Mouse (Mus musculus): ENCODE data around the gene Hist2h2ab. TPM values are rescaled to one million over a fixed set of nuclear protein-coding genes. Genes with fewer than 3 reads are reported as not detected.
"Not testable (repeated sequence)": the region's sequence is repeated elsewhere in the genome, so short reads cannot be mapped to it uniquely, and the experiment has no call there.

The Hist2h2ab gene
- not detected in 2 replicates for polyA plus RNA-seq (2014; fragmentation: Nextera tagmentation; extraction: Ambion mirVana)

GRCm38 (mm10) chr3:96219661-96220130 lies at the start of gene Hist2h2ab, which contains the start of gene Bola1:
Gene Hist2h2ab, plus strand, starts transcription at chr3:96219865.
Gene Bola1, minus strand, starts transcription at chr3:96219709.
- H3K27ac ChIP-seq (replicated peaks; ENCODE audit: low read depth, low read length), result peak within 1 kb of the TSS; percentile 94
- peak; percentile 93 for ATAC-seq (ENCODE audit: low FRiP score, low TSS enrichment)
- no peaks in the 10 kb centered on the region for H3K9me3 ChIP-seq (ENCODE audit: control insufficient read depth, low read length)
- H3K4me1 ChIP-seq (ENCODE audit: control insufficient read depth, insufficient read depth, low read length), result peaks cover 19% of the 10 kb centered on the region
- peak within 1 kb of the TSS; percentile 61 for H3K9ac ChIP-seq (replicated peaks; ENCODE audit: low read length)
- H3K27me3 ChIP-seq (ENCODE audit: control insufficient read depth, insufficient read depth, low read length), result no peaks in the 10 kb centered on the region
- H3K4me2 ChIP-seq (ENCODE audit: low read length), result peak within 1 kb of the TSS; percentile 60
- WGBS, result under 1% methylated on average over 37 of the region's 37 CpGs
- peak; percentile 90 for DNase-seq
- no peaks in the 10 kb centered on the region for H3K36me3 ChIP-seq (ENCODE audit: control insufficient read depth, insufficient read depth, low read length)
- peak within 1 kb of the TSS; percentile 53 for H3K4me3 ChIP-seq (replicated peaks; ENCODE audit: low read depth, low read length)

GRCm38 (mm10) chr3:96170276-96170675 lies 49.4 kb upstream of the Hist2h2ab start:
- Histone ChIP-seq H3K36me3 (ENCODE audit: control insufficient read depth, insufficient read depth, low read length) (peaks cover 15% of the 10 kb centered on the region), H3K4me1 (ENCODE audit: control insufficient read depth, insufficient read depth, low read length) (peaks cover 21% of the 10 kb centered on the region), H3K4me2 (ENCODE audit: low read length) (no peak overlapping the region; the same call in 1 of the 2 replicates)

DNA sequence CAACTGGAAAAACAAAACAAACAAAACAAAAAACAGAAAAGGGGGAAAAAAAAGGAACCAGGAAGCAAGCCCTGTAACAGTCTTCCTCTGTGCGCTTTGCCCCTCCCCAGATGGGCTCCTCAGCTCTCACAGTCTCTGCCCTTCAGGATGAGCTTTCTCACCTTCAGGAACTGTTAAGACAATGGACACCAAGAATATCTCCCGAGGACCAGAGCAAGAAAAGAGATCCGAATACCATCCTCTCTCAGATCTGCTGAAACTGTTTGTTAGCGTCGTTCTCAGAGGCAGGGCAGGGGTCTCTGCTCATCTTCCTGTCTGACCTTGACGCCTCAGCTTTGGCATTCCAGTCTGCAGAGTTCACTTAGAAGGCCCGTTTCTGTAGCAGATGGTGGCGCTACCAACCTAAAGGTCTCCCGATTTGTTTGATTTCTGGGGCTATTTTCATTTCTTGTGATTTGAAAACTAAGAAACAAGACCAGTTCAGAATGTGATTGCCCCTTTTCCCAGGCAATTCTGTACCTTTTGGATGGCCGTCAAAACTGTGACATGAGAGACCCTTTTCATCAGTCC lies 48.6 kb upstream of the Hist2h2ab start:
- Histone ChIP-seq H3K4me1 (ENCODE audit: control insufficient read depth, insufficient read depth, low read length) (peaks cover 21% of the 10 kb centered on the region), H3K27ac (replicated peaks; ENCODE audit: low read depth, low read length) (peak overlapping the region; percentile 96; the same call in 1 of the 2 replicates), H3K27me3 (ENCODE audit: control insufficient read depth, insufficient read depth, low read length) (no peaks in the 10 kb centered on the region), H3K36me3 (ENCODE audit: control insufficient read depth, insufficient read depth, low read length) (peaks cover 22% of the 10 kb centered on the region), H3K4me3 (replicated peaks; ENCODE audit: low read depth, low read length) (peak overlapping the region; percentile 92), H3K9me3 (ENCODE audit: control insufficient read depth, low read length) (no peaks in the 10 kb centered on the region), H3K4me2 (ENCODE audit: low read length) (peak overlapping the region; percentile 94), H3K9ac (replicated peaks; ENCODE audit: low read length) (peak overlapping the region; percentile 76; the same call in 1 of the 2 replicates)
- DNase-seq (no peak), ATAC-seq (ENCODE audit: low FRiP score, low TSS enrichment) (no peak)
- WGBS, result 83% methylated on average over 10 of the region's 10 CpGs

More at GRCm38 (mm10) chr3:96170276-96170675, 49.4 kb upstream of the Hist2h2ab start:
- no peak for DNase-seq
- H3K27me3 ChIP-seq (ENCODE audit: control insufficient read depth, insufficient read depth, low read length), result no peaks in the 10 kb centered on the region
- no peak overlapping the region for H3K4me3 ChIP-seq (replicated peaks; ENCODE audit: low read depth, low read length)
- H3K27ac ChIP-seq (replicated peaks; ENCODE audit: low read depth, low read length), result no peak overlapping the region
- H3K9me3 ChIP-seq (ENCODE audit: control insufficient read depth, low read length), result no peaks in the 10 kb centered on the region
- WGBS, result 90% methylated on average over 4 of the region's 4 CpGs
- no peak overlapping the region for H3K9ac ChIP-seq (replicated peaks; ENCODE audit: low read length)
- no peak for ATAC-seq (ENCODE audit: low FRiP score, low TSS enrichment)

- Histone ChIP-seq H3K36me3 (ENCODE audit: control insufficient read depth, insufficient read depth, low read length) (peaks cover 28% of the 10 kb centered on the region), H3K9me3 (ENCODE audit: control insufficient read depth, low read length) (no peaks in the 10 kb centered on the region), H3K9ac (replicated peaks; ENCODE audit: low read length) (peak overlapping the region; percentile 76), H3K27ac (replicated peaks; ENCODE audit: low read depth, low read length) (peak overlapping the region; percentile 96), H3K4me1 (ENCODE audit: control insufficient read depth, insufficient read depth, low read length) (peaks cover 21% of the 10 kb centered on the region), H3K4me2 (ENCODE audit: low read length) (peak overlapping the region; percentile 94), H3K27me3 (ENCODE audit: control insufficient read depth, insufficient read depth, low read length) (no peaks in the 10 kb centered on the region), H3K4me3 (replicated peaks; ENCODE audit: low read depth, low read length) (peak overlapping the region; percentile 92)
- ATAC-seq (ENCODE audit: low FRiP score, low TSS enrichment) (0 out of 2 replicates have a peak, but pooled peaks have one; percentile 5), DNase-seq (no peak)
- 22% methylated on average over 18 of the region's 18 CpGs for WGBS
Measured at GRCm38 (mm10) chr3:96171583-96172196, 48.0 kb upstream of the Hist2h2ab start.

- H3K36me3 ChIP-seq (ENCODE audit: control insufficient read depth, insufficient read depth, low read length), result peaks cover 34% of the 10 kb centered on the region
- no peaks in the 10 kb centered on the region for H3K9me3 ChIP-seq (ENCODE audit: control insufficient read depth, low read length)
- peaks cover 21% of the 10 kb centered on the region for H3K4me1 ChIP-seq (ENCODE audit: control insufficient read depth, insufficient read depth, low read length)
- H3K27me3 ChIP-seq (ENCODE audit: control insufficient read depth, insufficient read depth, low read length), result no peaks in the 10 kb centered on the region
- ATAC-seq (ENCODE audit: low FRiP score, low TSS enrichment), result peak; percentile 93
- under 1% methylated on average over 58 of the region's 58 CpGs for WGBS
- peak within 1 kb of the TSS; percentile 96 for H3K27ac ChIP-seq (replicated peaks; ENCODE audit: low read depth, low read length)
- DNase-seq, result peak; percentile 96
- H3K4me3 ChIP-seq (replicated peaks; ENCODE audit: low read depth, low read length), result peak within 1 kb of the TSS; percentile 92
- peak within 1 kb of the TSS; percentile 76 for H3K9ac ChIP-seq (replicated peaks; ENCODE audit: low read length)
- H3K4me2 ChIP-seq (ENCODE audit: low read length), result peak within 1 kb of the TSS; percentile 94
Measured at GRCm38 (mm10) chr3:96172197-96173178, 47.2 kb upstream of the Hist2h2ab start, which contains the start of gene Sf3b4. Gene Sf3b4, plus strand, starts transcription at chr3:96172332.

GRCm38 (mm10) chr3:96173185-96173584 lies 46.5 kb upstream of the Hist2h2ab start:
- no peak overlapping the region for H3K27ac ChIP-seq (replicated peaks; ENCODE audit: low read depth, low read length)
- WGBS, result 38% methylated on average over 7 of the region's 7 CpGs
- no peak for ATAC-seq (ENCODE audit: low FRiP score, low TSS enrichment)

DNA sequence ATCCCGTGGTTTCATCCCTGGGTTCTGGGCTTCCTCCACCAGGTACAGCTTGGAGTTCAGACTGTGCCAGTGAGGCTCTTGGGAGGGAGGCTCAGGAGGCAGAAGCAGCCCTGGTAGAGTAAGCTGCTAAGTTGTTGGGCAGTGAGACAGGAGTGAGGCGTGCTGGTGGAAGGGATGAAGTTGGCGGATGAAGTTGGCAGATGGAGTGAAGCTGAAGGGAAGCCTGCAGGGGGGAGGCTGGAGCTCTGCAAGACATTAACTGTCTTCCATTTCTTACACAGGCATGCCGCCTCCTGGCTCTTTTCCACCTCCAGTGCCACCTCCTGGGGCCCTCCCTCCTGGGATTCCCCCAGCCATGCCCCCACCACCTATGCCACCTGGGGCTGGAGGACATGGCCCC lies 45.6 kb upstream of the Hist2h2ab start:
- not testable (repeated sequence) for H3K4me2 ChIP-seq (ENCODE audit: low read length); H3K9ac ChIP-seq (replicated peaks; ENCODE audit: low read length); DNase-seq; H3K4me3 ChIP-seq (replicated peaks; ENCODE audit: low read depth, low read length); H3K27ac ChIP-seq (replicated peaks; ENCODE audit: low read depth, low read length); ATAC-seq (ENCODE audit: low FRiP score, low TSS enrichment); H3K9me3 ChIP-seq (ENCODE audit: control insufficient read depth, low read length); H3K27me3 ChIP-seq (ENCODE audit: control insufficient read depth, insufficient read depth, low read length)
- 89% methylated on average over 4 of the region's 4 CpGs for WGBS
- H3K4me1 ChIP-seq (ENCODE audit: control insufficient read depth, insufficient read depth, low read length), result peaks cover 21% of the 10 kb centered on the region
- peaks cover 47% of the 10 kb centered on the region for H3K36me3 ChIP-seq (ENCODE audit: control insufficient read depth, insufficient read depth, low read length)

More at GRCm38 (mm10) chr3:96173185-96173584, 46.5 kb upstream of the Hist2h2ab start:
- H3K9ac ChIP-seq (replicated peaks; ENCODE audit: low read length), result peak overlapping the region; percentile 76
- H3K4me1 ChIP-seq (ENCODE audit: control insufficient read depth, insufficient read depth, low read length), result peaks cover 21% of the 10 kb centered on the region
- peaks cover 41% of the 10 kb centered on the region for H3K36me3 ChIP-seq (ENCODE audit: control insufficient read depth, insufficient read depth, low read length)
- peak overlapping the region; percentile 94 for H3K4me2 ChIP-seq (ENCODE audit: low read length)
- H3K9me3 ChIP-seq (ENCODE audit: control insufficient read depth, low read length), result no peaks in the 10 kb centered on the region
- DNase-seq, result no peak
- no peaks in the 10 kb centered on the region for H3K27me3 ChIP-seq (ENCODE audit: control insufficient read depth, insufficient read depth, low read length)
- H3K4me3 ChIP-seq (replicated peaks; ENCODE audit: low read depth, low read length), result peak overlapping the region; percentile 92

DNA sequence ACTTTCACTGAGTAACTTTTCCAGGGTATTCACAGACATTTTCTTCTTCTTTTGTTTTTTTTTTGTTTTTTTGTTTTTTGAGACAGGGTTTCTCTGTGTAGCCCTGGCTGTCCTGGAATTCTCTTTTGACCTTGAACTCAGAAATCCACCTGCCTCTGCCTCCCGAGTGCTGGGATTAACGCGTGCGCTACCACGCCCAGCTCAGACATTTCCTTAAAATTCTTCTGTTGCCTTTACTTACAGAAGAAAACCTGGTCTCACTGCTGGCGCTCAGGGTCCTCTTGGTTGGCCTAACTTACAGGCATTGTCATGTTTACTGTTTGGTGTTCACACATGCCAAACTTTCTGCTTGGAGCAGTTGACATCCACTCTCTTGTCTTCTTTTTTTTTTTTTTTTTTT lies 44.4 kb upstream of the Hist2h2ab start:
- no peaks in the 10 kb centered on the region for H3K27me3 ChIP-seq (ENCODE audit: control insufficient read depth, insufficient read depth, low read length)
- WGBS, result 94% methylated on average over 6 of the region's 6 CpGs
- no peaks in the 10 kb centered on the region for H3K9me3 ChIP-seq (ENCODE audit: control insufficient read depth, low read length)
- peaks cover 49% of the 10 kb centered on the region for H3K36me3 ChIP-seq (ENCODE audit: control insufficient read depth, insufficient read depth, low read length)
- ATAC-seq (ENCODE audit: low FRiP score, low TSS enrichment), result no peak
- no peak overlapping the region for H3K9ac ChIP-seq (replicated peaks; ENCODE audit: low read length)
- no peak overlapping the region for H3K27ac ChIP-seq (replicated peaks; ENCODE audit: low read depth, low read length)
- DNase-seq, result no peak
- no peak overlapping the region for H3K4me3 ChIP-seq (replicated peaks; ENCODE audit: low read depth, low read length)
- H3K4me1 ChIP-seq (ENCODE audit: control insufficient read depth, insufficient read depth, low read length), result peaks cover 23% of the 10 kb centered on the region
- H3K4me2 ChIP-seq (ENCODE audit: low read length), result no peak overlapping the region
